Mouse (Mus musculus): ENCODE measurements around the gene 4933428G20Rik.

GRCm38 (mm10) chr11:97521741-97522474 is 21.8 kb upstream of the 4933428G20Rik start:
- TF ChIP-seq MYOD1 (IDR thresholded peaks at IDR 0.05; ENCODE audit: control insufficient read depth in 1 of 3, insufficient read length in 2 of 3, low read depth in 2 of 3) (no peak), MAX (IDR thresholded peaks at IDR 0.05; ENCODE audit: low read depth) (no peak), POLR2A (IDR thresholded peaks at IDR 0.05; ENCODE audit: insufficient read length, low read depth) (no peak), USF1 (IDR thresholded peaks at IDR 0.05; ENCODE audit: low read depth) (no peak), E2F4 (IDR thresholded peaks at IDR 0.05; ENCODE audit: insufficient read depth) (no peak)

All from myocyte (in vitro differentiated cells).